Mouse (Mus musculus) inflammation-experienced regulatory T-cells, adult 6 months (primary cell): ENCODE measurements around the gene Spdya. TPM values are rescaled to one million over a fixed set of nuclear protein-coding genes. Genes with fewer than 3 reads are reported as not detected.
"Not testable (repeated sequence)": the region's sequence is repeated elsewhere in the genome, so short reads cannot be mapped to it uniquely, and the experiment has no call there.

Experiments used
- ATAC-seq: one replicate; pipeline ENCODE4 v1.8.0; 2017
- polyA plus RNA-seq, 3 experiments: library from polyadenylated mRNA; unstranded; fragments of 100-300 nt; shearing (Covaris generic); gene quantifications; one replicate each; pipeline ENCODE4 v1.2.1; 2017

The Spdya gene
- polyA plus RNA-seq, 3 experiments from 2014 or later = 0.40 to 1.1 (median 0.67) TPM

DNA sequence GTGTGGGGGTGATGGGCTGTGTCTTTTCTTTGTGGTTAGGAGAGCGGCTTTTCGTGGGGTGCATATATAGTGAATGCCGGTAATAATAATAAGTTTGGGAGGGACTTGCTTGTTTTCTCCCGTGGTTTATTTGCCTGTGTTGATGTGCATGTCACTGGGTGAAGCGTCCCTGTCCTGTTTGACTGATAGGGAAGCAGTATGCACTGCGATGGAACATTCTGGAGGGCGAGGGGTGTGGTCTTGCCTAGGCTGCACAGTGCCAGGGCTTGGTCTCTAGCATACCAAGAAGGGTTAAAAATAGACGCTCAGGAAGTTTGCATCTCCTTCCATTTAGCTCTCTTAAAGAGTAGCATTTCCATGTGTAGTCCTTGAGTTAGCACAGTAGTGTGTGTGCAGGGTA, 84.9 kb downstream of the Spdya start:
- no peak for ATAC-seq

GRCm38 (mm10) chr17:71637750-71638265, 85.9 kb downstream of the Spdya start:
- ATAC-seq = no peak

DNA sequence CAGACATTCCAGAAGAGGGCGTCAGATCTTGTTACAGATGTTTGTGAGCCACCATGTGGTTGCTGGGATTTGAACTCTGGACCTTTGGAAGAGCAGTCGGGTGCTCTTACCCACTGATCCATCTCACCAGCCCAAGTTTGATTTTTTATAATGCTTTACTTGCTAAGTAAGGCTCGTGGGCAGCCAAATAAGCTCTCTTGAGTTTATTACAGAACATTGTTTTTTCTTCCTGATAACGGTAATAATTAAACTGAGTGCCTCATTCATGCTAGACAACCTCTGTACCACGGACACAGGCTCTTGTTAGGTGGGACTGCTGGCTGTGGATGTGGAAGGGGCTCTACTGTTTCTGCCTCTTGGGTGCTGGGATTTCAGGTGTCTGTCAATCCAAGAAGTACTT, 87.2 kb downstream of the Spdya start:
- ATAC-seq = not testable (repeated sequence)

Other genes starting within 250 kb of the Spdya start
- under 1 TPM; 0.08 to 0.21 (median 0.15) TPM for gene Emilin2, start 240.1 kb upstream of the Spdya start, polyA plus RNA-seq
- 10 to 100 TPM; 15.5 to 35.0 (median 23.7) TPM for gene Gm4707, start 92.1 kb upstream of the Spdya start, polyA plus RNA-seq
- gene Smchd1, start 76.7 kb upstream of the Spdya start, polyA plus RNA-seq = 10 to 100 TPM; 81.6 to 95.6 (median 91.5) TPM
- 10 to 100 TPM in 1 of 3 experiments, 1 to 10 TPM in 2; 9.1 to 56.4 (median 9.4) TPM for gene Ndc80, start 25.2 kb upstream of the Spdya start, polyA plus RNA-seq
- 100 to 1,000 TPM; 102 to 142 (median 126) TPM for gene Wdr43, start 63.8 kb downstream of the Spdya start, polyA plus RNA-seq
- not detected for gene Togaram2, start 121.2 kb downstream of the Spdya start, polyA plus RNA-seq
- gene Pcare, start 200.8 kb downstream of the Spdya start, polyA plus RNA-seq = not detected
- under 1 TPM in 1 of 3 experiments, not detected in 2; 0.28 TPM for gene Clip4, start 216.4 kb downstream of the Spdya start, polyA plus RNA-seq